Mouse (Mus musculus): ENCODE data around the gene Micu1.
A peak's percentile ranks its signal among the peaks of the same experiment; 100 is the strongest.

Gene Micu1

DNA sequence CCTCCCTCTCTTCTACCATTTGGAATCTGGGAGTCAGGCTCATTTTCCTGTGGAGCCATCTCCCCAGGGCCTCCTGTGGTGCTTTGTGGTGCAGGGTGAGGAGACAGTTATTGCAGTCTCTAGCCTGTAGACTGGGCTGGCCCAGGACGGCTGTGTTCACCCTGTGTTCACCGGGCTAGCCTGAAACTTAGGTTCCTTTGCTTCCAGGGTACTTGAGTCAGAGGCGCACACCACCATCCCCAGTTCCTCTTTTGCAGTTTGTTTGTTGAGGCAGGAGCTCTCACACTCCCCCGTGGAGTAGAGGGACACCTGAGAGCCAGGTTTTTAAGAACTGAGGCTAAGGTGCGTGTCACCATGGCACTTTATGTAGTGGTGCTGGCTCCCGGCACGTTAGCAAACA is 187.1 kb downstream of the Micu1 start:
- DNase-seq, result no peak

DNA sequence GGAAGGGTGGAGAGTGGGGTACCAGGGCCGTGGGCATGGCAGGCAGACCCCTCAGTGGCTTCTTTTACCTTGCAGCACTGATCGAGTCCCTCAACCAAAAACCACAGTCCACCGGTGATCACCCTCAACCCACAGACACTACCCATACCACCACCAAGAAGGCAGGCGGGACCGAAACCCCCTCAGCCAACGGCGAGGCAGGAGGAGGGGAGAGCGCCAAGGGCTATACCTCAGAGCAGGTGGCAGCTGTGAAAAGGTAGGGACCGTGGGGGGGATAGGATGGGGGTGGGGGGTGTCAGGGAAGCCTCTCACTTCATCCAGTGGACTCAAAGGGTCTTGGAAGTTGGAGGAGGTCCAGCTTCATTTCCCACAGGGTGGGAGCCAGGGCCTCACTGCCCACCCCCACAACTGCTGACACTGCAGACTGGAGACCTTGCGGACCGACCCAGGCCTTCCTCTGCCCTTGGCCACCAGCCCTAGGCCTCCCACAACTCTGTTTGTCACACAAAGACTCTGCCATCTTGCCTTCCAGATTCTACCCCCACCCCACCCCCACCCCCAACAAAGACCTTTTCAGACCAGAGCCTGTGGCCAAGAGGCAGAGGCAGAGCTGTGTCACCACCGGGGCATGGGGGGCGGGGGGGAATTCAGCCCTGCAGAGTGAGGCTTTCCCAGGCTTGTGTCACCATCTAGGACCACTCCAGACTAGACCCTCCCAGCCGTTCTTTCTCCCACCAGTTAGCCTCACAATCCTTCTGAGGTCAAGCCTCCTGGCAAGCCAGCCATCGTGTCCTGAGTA is 187.9 kb downstream of the Micu1 start:
- no peak for DNase-seq

DNA sequence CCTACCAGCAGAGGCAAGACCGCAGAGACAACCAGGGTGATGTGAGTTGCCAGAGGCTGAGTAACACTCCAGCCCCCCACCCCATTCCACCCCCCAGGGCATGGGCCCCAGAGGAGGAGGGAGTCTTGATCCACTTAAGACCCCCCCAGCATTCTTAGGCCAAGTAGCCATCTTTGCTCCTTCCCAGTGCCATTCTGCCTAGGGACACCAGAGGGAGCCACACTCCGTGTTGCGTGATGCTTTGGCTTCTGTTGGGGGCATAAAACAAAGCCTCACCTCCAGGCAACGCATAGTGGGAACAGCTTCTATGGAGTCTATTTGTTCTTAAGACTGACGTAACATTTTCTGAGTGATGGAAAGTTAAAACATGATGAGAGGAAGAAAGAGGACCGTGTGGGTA is 190.7 kb downstream of the Micu1 start:
- DNase-seq, result peak; percentile 82

DNA sequence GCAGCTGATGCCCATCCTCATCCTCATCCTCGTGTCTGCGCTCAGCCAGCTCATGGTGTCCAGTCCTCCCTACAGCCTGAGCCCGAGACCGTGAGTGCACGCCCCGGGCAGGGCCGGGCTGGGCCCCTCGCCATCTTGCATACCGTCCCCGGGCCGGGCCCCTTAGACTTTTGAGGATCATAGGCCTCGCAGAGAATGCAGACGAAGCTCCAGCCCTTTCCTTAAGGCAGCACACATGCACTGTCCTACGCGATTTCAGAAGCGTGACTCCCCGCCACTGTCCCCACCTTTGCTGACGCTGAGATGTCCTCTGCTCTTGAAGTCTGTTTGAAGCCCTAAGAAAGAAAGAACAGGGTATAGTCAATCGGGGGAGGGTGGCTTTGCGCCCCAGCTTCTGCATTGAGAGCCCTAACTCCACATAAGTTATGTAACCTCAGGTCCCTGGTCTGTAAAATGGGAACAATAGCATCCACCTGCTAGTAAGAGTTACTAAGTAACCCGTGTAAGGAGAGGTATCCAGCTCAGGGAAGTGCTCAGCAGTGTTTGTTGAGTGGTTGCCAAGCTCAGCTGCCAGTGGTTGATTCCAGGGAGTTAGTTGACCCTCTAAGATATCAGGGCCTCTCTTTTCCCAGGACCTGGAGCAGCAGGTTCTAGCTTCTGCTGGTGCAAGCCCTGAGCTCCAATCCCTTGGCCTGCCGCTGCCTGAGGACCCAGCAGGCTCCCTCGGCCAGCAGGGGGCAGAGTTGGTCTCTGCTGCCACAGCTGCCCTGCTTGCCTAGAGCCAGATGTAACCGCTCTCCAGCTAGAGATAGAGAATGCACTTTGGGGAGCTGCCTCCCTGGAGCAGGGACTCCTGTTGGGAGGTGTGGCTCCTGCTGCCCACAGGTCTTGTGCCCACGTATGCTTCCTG is 192.2 kb downstream of the Micu1 start:
- peak; percentile 94 for DNase-seq

DNA sequence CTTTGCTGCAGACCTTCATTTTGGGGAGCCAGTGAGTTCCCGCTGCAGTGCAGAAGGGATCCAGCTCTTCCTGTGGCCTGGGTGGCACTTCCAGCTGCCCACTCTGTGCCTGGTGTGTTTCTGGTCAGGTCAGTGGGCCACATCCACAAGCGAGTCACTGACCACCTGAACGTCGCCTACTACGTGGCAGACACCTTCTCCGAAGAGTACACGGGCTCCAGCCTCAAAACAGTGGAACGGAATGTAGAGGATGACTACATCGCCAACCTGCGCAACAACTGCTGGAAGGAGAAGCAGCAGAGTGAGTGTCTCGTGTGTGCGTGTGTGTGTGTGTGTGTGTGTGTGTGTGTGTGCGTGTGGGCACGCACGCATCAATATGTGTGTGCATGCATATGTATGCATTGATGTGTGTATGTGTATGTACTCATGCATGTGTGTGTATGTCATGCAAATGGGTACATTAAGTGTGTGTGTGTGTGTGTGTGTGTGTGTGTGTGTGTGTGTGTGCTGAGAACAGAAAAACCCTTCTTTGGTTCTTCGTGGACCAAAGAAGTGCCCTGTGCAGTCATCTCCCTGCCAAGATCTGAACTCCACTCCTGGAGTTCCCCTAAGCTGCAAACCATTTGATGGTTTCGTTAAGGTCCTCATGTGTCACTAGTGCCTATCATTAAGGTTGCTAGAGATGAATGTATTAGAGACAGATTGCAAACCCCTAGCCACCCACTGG is 193.3 kb downstream of the Micu1 start:
- DNase-seq, result no peak

DNA sequence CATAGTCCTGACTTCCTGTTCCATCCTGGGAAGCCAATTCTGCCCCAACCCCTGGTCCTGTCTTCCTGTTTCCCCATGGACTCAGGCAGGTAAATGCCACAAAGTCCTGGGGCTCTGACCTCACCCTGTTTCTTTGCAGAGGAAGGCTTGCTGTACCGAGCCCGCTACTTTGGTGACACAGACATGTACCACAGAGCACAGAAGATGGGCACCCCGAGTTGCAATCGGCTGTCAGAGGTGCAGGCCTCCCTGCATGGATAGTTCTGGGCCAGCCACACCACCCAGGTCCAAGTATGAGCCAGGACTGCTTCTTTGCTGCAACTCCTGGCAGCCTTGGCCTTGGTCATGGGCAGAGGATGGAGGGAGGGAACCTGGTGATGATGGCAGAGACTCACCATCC is 193.9 kb downstream of the Micu1 start:
- no peak for DNase-seq

DNA sequence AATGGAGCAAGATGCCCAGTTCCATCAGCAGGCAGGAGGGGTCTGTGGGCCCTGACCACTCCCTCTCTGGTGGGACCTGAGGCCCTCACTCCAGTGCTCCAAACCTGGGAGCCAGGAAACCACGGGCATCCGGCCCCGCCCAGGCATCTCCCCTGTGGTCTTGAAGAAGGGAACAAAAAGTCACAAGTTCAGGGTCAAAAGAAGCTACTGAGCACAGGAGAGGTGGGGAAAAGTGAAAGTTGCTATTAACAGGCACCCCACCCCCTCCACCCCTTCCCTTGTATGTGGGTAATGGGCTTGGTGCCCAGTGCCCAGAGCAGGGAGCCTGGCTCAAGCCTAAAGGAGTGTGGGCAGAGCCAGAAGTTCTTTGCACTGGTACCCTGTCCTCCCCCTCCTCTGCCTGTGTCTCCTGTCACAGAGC is 194.6 kb downstream of the Micu1 start:
- DNase-seq, result peak; percentile 89

DNA sequence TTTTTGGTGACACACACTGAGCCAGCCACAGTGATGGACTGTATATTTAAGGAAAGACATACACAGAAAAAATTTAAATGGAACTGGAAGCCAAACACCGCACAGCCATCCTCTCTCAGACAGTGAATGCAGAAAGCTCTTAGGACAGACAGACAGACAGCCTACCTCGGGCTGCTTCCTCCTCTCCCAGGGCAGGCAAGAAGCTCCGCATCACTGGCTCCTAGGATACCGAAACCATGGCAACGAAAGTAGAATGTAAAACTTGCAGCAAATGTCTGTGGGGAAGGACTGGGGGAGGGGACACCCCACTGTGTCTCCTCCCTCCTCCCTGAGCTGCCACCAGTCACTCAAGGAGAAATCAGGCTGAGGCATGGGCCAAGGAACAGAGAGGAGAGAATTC is 195.2 kb downstream of the Micu1 start:
- DNase-seq, result peak; percentile 68

DNA sequence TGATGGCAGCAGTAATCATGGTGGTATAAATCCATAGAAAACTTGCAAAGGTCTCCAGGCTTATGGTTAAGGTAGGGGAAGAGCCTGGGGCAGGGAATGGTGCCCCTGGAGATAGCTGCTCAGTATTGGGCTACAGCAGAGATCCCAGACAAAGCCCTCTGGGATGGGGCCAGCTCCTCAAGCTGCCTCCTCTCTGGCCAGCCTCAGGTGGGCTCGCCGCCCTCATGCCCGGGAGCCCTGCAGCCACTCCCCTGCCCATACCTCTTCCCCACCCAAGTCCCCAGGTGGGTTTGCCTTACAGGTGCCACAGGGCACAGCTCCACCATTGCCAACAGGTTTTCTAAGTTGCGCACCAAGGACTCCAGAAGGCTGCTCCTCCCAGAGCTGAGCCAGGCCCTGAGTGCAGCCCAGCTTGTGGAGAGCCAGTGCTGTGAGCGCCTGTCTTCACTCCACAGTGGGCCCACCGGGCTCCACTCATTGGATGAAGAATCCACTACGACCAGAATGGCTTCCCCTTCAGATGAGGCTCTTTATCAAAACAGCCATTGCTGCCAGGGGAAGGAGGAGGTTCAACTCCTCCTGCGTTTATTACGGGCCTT is 196.0 kb downstream of the Micu1 start:
- no peak for DNase-seq

DNA sequence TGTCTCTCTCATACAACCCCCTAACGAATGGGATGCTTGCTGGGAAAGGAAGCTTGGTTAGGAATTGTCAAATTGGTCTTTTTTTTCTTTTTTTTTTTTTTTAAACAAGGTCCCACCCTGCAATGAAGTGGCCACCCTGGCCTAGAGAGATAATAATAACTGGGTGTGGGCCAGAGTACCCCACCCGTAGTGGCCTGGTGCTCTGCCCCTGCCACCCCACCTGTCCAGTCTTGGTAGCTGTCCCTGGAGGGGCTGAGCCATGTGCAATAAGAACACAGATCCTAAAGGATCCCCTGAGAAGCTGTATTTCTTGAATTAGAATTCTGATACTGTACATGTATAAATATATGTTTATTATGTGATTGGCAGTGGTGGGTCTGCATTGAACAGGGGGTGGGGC is 196.7 kb downstream of the Micu1 start:
- no peak for DNase-seq

DNA sequence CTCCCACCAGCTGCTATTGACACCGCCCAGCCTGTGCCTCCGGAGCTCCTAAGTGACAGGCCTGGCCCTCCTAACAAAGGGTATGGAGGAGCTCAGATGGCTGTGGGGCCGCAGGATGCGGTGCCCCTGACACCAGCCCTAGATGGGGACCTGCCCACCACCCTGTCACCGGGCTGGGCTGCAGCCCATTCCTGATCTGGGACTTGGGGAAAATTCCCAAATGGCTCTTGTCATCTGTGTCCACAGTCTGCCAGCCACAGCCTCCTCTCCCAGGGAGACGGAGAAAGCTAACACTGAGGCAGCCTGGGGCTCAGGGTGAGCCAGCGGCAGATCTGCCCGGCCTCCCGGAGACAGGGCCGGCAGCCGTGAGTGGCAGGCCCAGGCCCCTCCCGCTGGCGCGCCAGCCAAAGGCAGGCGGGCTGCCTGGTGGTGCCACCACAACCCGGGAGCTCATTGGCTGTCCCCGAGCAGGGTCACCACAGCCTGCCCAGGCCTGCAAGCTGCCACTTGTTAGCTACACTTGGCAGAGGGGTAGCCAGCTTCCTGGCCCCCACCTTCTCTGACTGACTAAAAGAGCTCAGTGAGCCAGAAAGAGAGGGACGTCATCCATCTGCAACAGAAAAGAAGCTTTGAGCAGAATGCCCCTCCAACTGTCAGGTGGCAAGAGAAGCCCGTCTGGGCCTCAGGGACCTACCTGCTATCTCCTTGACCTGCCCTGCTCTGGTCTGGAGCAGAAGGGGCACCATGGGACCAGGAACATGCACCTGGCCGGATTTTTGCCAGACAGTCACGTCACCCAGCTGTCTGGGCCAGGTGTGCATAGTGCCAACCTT is 197.3 kb downstream of the Micu1 start:
- peak; percentile 93 for DNase-seq

DNA sequence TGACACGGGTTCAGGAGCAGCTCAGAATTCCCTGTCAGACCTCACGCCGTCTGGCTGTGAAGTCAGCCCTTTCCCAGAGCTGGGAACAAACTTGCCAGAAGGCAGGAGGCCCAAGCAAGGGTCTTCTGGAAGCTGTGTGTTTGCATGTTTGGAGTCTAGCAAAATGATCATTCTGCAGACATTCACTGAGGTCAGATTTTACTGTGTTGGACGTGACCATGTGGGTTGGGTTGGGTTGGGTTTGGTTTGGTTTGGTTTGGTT is 197.8 kb downstream of the Micu1 start:
- DNase-seq, result no peak

DNA sequence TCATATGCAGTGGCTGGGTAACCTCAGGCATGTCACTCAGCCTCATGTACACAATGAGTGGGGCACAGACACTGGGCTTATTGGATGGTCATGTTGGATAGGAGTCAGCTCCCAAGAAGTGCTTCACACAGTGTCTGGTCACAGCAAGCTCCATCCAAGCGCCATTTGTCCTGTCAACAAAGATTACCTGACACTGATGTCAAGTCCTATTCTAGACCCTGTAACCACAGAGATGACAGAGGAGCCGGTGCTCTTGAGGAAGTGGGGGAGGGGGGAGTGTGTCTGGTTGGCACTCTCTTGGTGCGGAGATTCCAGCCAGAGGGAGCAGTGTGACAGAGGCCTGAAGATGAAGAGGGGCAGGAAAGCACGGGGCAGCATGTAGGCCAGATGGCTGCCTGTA is 198.7 kb downstream of the Micu1 start:
- DNase-seq, result peak; percentile 78

DNA sequence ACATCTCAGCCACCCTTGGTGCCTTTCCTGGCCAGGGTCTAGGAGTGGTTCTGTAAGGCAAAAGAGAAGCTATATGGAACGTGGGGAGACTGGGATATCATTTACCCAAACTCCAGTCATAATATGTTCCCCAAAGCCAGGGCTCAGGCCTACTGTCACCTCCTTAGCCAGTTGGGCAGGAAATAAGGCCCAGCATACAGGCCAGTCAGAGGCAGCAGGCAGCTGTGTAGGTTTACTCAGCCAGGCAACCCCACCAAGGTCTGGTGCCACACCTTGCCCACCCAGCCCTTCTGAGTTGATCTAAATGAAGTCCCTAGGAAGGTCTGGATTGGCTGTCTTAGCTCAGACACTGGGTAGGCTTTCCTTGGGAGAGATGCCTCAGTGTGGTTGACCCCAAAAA is 199.2 kb downstream of the Micu1 start:
- no peak for DNase-seq

DNA sequence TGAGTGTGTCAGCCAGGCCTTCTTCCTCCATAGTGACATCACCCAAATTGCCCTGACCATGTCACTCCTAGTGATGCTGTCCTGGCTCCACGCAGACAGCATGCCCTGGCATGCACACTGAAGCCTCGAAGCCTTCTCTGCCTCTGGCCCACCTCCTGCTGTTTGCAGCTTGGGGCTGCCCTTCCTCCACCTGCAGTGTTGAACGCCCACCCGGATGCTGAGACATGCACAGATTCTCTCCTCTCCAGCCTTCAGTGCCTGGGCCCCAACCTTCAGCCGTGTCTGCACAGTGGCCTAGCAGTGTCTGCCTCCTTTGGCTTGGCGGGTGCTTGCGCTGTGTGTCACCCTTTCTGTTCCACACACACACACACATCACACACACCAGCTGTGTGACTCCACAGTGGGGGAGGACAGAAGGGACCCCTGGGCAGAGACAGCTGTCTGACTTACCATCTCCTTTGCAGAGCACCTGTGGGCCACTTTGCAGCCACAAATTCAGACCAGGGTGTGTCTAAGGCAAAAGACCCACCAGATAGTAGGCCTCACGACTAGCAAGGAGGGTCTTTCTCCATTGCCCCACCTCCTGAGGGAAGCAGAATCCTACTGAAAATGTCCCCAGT is 199.8 kb downstream of the Micu1 start:
- peak; percentile 86 for DNase-seq

DNA sequence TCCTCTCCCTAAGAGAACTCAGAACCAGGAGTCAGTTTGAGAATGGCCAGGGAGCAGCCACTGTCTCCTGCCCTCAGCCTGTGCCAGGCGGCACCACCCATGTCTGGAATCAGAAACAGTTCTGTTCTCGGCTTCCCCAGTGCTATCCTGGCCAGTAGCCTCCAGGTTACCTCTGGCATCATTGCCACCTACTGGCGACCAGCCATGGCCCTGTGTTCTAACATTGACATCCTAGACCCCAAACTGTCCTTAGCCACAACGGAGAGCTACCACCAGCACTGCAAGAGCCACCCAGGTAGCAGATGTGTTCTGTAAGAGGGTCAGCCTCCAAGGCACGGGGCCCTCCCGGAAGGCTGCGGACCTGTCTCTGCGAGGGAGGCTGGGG is 200.3 kb downstream of the Micu1 start:
- no peak for DNase-seq

DNA sequence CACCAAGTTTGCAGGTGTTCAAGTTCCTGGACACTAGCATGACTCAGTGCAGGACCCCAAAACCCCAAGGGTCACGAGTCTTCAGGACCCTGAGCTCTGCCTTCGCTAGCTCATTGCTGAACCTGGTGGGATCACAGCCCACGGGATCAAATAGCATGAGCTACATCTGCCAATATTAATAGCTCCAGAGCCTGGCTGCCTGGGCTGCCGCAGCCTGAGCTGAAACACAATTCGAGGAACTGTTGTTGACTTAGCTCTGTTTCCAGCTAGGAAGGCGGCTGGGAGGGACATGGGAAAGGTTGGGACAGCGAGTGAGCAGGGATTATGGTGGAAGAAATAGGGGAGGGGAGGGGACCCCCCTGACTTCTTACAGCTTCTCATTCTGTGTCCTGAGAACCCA is 200.9 kb downstream of the Micu1 start:
- no peak for DNase-seq

DNA sequence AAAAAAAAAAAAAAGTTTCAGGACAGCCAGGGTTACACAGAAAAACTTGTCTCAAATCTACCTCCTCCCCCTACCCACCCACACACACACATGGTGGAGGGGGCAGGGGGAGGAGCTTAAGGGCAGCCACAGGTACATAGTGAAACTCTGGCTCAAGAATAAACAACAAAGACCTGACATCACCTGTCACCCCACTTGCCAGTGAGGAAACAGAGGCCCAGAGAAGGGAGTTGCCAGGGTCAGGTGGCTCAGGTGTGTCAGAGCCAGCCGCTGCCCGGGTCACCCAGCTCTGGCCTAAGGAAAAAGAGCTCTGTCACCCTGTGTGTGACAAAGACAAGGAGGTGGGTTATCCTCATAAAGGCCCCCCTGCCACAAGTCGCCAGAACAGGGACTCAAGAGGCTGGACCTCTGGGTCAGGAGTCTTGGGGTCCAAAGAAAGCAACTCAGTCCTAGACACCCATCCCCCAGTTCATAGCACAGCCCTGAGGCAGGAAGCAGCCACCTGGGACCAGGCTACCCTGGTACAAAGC is 204.9 kb downstream of the Micu1 start:
- DNase-seq, result peak; percentile 75

DNA sequence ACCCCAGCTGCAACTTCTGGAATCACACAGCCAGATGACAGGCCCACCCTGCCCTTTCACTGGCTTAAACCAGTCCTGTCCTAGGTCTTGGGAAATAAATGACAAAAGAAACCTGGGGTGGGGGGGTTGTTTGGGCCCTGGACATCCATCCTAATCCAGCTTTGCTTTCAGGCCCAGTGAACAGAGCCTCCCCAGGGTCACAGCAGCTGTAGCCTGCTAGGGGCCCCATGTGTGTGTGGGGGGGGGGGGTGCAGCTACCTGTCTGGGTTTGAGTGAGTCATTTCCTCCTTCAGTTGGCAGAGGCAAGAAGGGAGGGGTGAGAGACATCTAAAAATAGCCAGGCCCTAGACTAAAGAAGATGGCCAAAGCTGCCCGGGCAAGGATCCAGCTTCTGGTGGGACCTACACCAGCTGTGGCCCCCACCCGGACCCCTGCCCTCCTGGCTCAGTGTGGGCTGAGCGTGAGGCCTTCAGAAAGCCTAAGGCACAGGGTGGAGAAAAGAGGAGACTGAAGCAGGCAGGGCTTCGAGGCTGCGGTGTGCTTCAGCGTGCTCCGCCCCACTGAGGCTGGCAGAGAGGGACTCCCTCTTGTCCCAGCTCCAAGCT is 205.5 kb downstream of the Micu1 start:
- DNase-seq, result peak; percentile 65

DNA sequence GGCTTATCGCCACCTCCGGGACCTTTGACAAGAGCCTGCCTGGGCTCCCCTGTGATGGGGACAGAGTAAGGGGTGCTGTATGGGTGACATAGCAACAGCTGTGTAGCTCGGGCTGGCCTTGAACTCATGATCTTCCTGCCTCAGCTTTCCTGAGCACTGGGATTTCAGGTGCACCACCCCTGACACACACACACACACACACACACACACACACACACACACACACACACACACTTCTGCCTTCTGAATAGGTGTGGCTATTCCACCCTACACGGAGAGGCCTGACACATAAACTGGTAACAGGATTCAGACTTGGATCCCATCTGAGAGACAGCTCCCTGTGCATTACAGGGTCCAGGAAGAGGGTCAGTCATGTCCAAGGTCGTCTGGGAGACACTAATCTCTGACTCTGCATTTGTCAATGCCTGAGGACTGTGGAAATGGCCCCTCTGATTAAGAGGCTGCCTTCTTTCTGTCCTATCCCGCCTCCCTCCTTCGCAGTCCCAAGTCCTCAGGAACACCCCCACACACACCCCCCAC is 206.6 kb downstream of the Micu1 start:
- DNase-seq, result no peak

DNA sequence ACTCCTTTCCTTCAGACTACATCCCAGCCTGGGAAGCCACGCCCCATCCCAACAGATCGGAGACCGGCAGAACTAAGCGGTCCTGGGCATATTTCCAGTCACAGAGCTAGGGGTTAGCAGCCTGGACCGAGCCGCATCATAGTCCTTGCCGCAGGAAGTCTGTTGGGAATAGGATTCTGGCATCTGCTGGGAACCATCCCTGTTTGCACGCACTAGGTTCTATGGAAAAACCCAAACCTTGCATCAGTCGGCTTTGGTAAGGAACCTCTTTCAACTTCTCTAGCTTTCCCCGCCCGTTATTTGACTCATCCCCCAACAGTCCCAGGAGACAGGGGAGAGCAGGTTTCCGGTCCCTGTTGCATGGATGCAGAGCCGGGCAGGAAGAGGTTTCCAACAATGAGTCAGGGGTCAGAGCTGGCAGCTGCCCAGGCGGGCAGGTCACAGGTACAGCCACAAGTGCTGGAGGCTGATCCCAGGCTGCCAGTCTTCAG is 207.1 kb downstream of the Micu1 start:
- DNase-seq, result no peak
